ENCODE assay signal across 17 mouse cellular contexts in the genomic region with DNA sequence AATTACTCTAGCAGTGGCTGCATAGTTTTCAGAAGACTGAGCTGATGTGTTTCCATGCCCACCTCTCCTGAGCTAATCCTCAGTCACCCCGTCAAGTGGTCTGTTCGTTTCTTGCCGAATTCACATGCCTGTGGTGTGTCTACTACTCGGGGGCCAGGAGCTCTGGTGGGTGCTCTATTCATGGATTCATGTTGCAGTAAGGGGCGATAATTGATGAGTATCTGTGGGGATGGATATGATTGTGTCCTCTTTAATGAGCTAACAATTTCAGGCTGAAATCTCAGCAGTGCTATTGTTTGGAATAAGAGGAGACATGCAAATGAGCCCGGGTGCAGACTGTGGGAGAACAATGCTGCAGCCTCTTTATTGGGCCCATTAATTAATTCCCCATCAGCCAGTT.
DNase-seq lines count a peak whose midpoint lies in the region; ATAC-seq and TF ChIP-seq lines count a peak whose summit lies in the region.
"Had no signal": no experiment of that assay in that cellular context is flagged by ENCODE, and none has a peak within 500 bp of the region (broad histone marks: within the 10 kb centered on the region; RNA-seq: fewer than 3 reads in every experiment).

No protein-coding gene starts in this region.

- WGBS in forebrain, embryonic 12.5 days = 8% methylated on average over 6 of the region's 6 CpGs
- WGBS in forebrain, postnatal 0 days = 11% methylated on average over 6 of the region's 6 CpGs
- 26% methylated on average over 6 of the region's 6 CpGs for WGBS in midbrain, embryonic 12.5 days
- 16% methylated on average over 6 of the region's 6 CpGs for WGBS in neural tube, embryonic 15.5 days

- no peak overlapping the region for H3K4me2 ChIP-seq in forebrain, embryonic 12.5 days
- no peak overlapping the region for H3K4me2 ChIP-seq in forebrain, postnatal 0 days (ENCODE audit: low read depth)
- no peak overlapping the region for H3K4me2 ChIP-seq in midbrain, embryonic 12.5 days (replicated peaks)
- no peak overlapping the region for H3K4me2 ChIP-seq in neural tube, embryonic 15.5 days
- H3K4me2 ChIP-seq: limb, embryonic 15.5 days had no signal

- no peak overlapping the region for H3K4me3 ChIP-seq in forebrain, embryonic 12.5 days (replicated peaks)
- no peak overlapping the region for H3K4me3 ChIP-seq in forebrain, postnatal 0 days (ENCODE audit: low read depth, low read length)
- no peak overlapping the region for H3K4me3 ChIP-seq in midbrain, embryonic 12.5 days
- H3K4me3 ChIP-seq in neural tube, embryonic 15.5 days (replicated peaks) = no peak overlapping the region
- H3K4me3 ChIP-seq: gastrocnemius, adult 2 months; heart, adult 2 months; limb, embryonic 15.5 days had no signal

- H3K27ac ChIP-seq in forebrain, embryonic 12.5 days = peak overlapping the region; percentile 78
- 0 out of 2 replicates have a peak overlapping the region, but pooled peaks have one; percentile 35 for H3K27ac ChIP-seq in forebrain, postnatal 0 days (ENCODE audit: low read depth, low read length)
- H3K27ac ChIP-seq in midbrain, embryonic 12.5 days (replicated peaks) = peak overlapping the region; percentile 56
- peak overlapping the region; percentile 48; the same call in 1 of the 2 replicates for H3K27ac ChIP-seq in neural tube, embryonic 15.5 days (replicated peaks)
- H3K27ac ChIP-seq: gastrocnemius, adult 2 months; heart, adult 2 months; limb, embryonic 15.5 days had no signal

- no peaks in the 10 kb centered on the region for H3K36me3 ChIP-seq in forebrain, embryonic 12.5 days (replicated peaks)
- no peaks in the 10 kb centered on the region for H3K36me3 ChIP-seq in forebrain, postnatal 0 days (ENCODE audit: insufficient read depth)
- no peaks in the 10 kb centered on the region for H3K36me3 ChIP-seq in midbrain, embryonic 12.5 days
- no peaks in the 10 kb centered on the region for H3K36me3 ChIP-seq in neural tube, embryonic 15.5 days
- H3K36me3 ChIP-seq: limb, embryonic 15.5 days had no signal

- peaks cover 77% of the 10 kb centered on the region for H3K27me3 ChIP-seq in forebrain, embryonic 12.5 days
- H3K27me3 ChIP-seq in forebrain, postnatal 0 days (ENCODE audit: insufficient read depth, low read length) = no peaks in the 10 kb centered on the region
- 0 out of 2 replicates have a peak, but pooled peaks cover 6% of the 10 kb centered on the region for H3K27me3 ChIP-seq in midbrain, embryonic 12.5 days
- H3K27me3 ChIP-seq in neural tube, embryonic 15.5 days (replicated peaks) = 0 out of 2 replicates have a peak, but pooled peaks cover 2% of the 10 kb centered on the region
- H3K27me3 ChIP-seq: limb, embryonic 15.5 days had no signal

- no peak overlapping the region for H3K9ac ChIP-seq in forebrain, embryonic 12.5 days
- no peak overlapping the region for H3K9ac ChIP-seq in forebrain, postnatal 0 days
- H3K9ac ChIP-seq in midbrain, embryonic 12.5 days (replicated peaks) = no peak overlapping the region
- no peak overlapping the region for H3K9ac ChIP-seq in neural tube, embryonic 15.5 days (replicated peaks)
- H3K9ac ChIP-seq: limb, embryonic 15.5 days had no signal

- no peak for TF ChIP-seq CTCF in forebrain, postnatal 0 days (IDR thresholded peaks at IDR 0.05; ENCODE audit: low read depth)

- DNase-seq in forebrain, postnatal 0 days = peak; percentile 14
- DNase-seq in ovary, adult 18-20 months (ENCODE audit: low spot score) = no peak
- no peak for DNase-seq in cerebellum, adult 9-11 months
- DNase-seq in left cerebral cortex, adult 18-20 months (ENCODE audit: low spot score in 2 of 2) = no peak
- DNase-seq: adrenal gland, postnatal 10 days; cerebellum, postnatal 14 days; gastrocnemius, adult 2 months; heart, adult 2 months; lung, adult 18-20 months; lung, postnatal 4 days; right cerebral cortex, postnatal 4 days had no signal

- ATAC-seq in forebrain, embryonic 12.5 days (ENCODE audit: low FRiP score) = peak; percentile 70
- ATAC-seq in forebrain, postnatal 0 days = no peak
- ATAC-seq in midbrain, embryonic 12.5 days (ENCODE audit: low FRiP score, low read depth) = peak; percentile 38; the same call in 1 of the 2 replicates
- ATAC-seq in neural tube, embryonic 15.5 days (ENCODE audit: low FRiP score) = peak; percentile 16; the same call in 1 of the 2 replicates
- ATAC-seq: CD4-positive, CD25-positive, alpha-beta regulatory T cell, adult 4 months; inflammation-experienced regulatory T-cells, adult 6 months had no signal

- H3K4me1 ChIP-seq in forebrain, embryonic 12.5 days = peaks cover 63% of the 10 kb centered on the region
- H3K4me1 ChIP-seq in forebrain, postnatal 0 days (ENCODE audit: insufficient read depth) = peaks cover 7% of the 10 kb centered on the region; the same call in 1 of the 2 replicates
- peaks cover 44% of the 10 kb centered on the region for H3K4me1 ChIP-seq in midbrain, embryonic 12.5 days
- peaks cover 45% of the 10 kb centered on the region for H3K4me1 ChIP-seq in neural tube, embryonic 15.5 days

- no peaks in the 10 kb centered on the region for H3K9me3 ChIP-seq in forebrain, embryonic 12.5 days
- no peaks in the 10 kb centered on the region for H3K9me3 ChIP-seq in forebrain, postnatal 0 days (ENCODE audit: low read length)
- no peaks in the 10 kb centered on the region for H3K9me3 ChIP-seq in midbrain, embryonic 12.5 days
- H3K9me3 ChIP-seq in neural tube, embryonic 15.5 days (replicated peaks) = no peaks in the 10 kb centered on the region
- H3K9me3 ChIP-seq: limb, embryonic 15.5 days had no signal
